Mouse (Mus musculus) left cerebral cortex, postnatal 25 days (tissue): ENCODE measurements around the gene Cck. TPM values are rescaled to one million over a fixed set of nuclear protein-coding genes. Genes with fewer than 3 reads are reported as not detected.

ENCODE experiments used
- DNase-seq, 2 experiments: peaks; one replicate each; pipeline ENCODE4 v3.0.0; 2022; ENCODE audit warnings: low spot score in 2 of 2, mixed read lengths in 1 of 2
- intact Hi-C: fragments of 180-260 bp; cut with DNase I; formaldehyde crosslinking; loops from one replicate; pipeline ENCODE4 v1.15.1; 2025
- total RNA-seq, 2 experiments: library from RNA; stranded (reverse); gene quantifications; 2 replicates each; pipeline ENCODE4 v1.2.3; 2021

Cck gene
- total RNA-seq, 2 experiments from 2014 or later, result 670 to 812 TPM

DNA sequence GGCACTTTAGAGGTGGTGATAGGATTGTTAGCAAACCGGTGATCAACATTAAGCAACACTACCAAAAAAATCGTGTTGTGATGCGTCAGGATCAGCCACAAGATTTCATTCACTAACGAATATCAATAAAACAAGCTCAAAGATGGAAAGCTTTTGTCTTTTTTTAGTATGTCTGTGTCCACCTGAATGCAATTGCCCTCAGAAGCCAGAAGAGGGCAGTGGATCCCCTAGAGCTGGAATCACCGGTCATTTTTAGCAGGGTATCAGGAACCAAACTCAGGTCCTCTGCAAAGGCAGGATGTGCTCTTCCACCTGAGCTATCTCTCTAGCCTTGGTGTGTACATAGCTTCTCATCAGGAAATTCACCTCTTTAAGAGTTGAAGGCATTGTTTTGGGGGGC lies 20.7 kb downstream of the Cck start:
- DNase-seq, result no peak
- intact Hi-C loops, result loop anchor here (5.0 kb wide), 2 partner anchors 203 to 227 kb away; no protein-coding TSS in a partner anchor

DNA sequence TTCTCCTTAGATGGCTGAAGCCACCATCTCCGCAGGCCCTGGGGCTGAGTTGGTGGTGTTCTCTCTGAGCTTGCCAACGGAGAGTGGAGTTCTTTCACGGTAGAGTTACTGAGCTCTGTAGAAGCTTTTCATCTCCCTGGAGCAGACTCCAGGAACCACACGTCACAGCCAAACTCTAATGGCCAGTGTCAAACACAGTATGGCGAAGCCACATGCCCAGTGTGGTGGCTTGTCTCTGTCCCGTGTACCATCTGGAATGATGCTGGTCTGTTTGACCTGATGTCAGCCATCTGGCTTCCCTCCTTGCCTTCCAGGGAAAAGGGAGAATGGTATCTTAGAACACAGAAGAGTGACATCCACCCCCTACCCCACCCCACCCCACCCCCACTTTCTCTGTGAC lies 25.8 kb downstream of the Cck start:
- intact Hi-C loops, result no loop called here
- no peak for DNase-seq

DNA sequence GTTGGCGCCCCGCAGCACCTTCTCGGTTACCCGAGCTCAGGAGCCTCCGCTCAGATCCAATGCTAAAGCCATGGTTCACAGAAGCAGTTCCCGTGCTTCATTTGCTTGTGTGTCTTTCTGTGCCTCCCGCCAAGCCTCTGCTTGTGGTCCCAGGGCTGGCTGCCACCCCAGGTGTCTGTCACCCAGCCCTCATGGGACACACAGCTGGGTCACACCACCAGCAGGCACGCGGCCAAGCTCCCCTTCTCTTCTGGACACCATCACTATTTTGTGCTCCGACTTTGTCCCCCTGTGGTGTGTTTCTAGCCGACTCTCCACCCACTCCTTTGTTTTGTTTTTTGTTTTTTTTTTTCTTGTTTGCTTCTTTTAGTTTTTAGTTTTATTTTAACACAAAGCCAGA lies 28.0 kb downstream of the Cck start:
- intact Hi-C loops, result no loop called here
- DNase-seq, result no peak

DNA sequence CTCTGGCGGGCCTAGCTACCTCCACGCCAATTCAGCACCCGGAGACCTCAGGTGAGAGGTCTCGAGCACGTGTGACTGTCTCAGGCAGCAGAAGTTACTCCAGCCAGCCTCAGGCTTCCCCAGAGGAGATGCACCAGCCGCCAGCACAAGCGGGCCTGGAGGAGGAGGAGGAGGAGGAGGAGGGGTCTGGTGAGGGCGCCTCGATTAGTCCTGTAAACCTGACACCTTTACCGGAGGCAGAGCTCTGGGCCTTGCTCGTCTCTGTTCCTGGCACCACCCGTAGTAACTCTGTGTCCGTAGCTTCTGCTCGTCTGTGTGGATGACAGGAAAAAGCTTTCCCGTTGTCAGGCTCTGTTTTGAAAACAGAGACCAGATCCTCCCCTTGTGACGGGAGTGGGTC lies 35.0 kb downstream of the Cck start:
- intact Hi-C loops, result no loop called here
- DNase-seq, result no peak

DNA sequence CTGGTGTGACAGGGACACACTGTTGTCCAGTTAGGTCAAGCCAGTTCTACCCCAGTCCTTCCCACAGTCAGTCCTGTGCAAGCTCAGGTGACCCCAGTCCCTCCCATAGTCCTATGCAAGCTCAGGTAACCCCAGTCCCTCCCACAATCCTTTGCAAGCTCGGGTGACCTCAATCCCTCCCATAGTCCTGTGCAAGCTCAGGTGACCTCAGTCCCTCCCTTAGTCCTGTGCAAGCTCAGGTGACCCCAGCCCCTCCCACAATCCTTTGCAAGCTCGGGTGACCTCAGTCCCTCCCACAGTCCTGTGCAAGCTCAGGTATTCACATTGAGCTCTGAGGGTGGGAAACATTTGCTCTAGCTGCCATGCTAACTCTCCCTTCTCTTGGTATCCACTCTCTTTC lies 35.5 kb downstream of the Cck start:
- intact Hi-C loops, result no loop called here

DNA sequence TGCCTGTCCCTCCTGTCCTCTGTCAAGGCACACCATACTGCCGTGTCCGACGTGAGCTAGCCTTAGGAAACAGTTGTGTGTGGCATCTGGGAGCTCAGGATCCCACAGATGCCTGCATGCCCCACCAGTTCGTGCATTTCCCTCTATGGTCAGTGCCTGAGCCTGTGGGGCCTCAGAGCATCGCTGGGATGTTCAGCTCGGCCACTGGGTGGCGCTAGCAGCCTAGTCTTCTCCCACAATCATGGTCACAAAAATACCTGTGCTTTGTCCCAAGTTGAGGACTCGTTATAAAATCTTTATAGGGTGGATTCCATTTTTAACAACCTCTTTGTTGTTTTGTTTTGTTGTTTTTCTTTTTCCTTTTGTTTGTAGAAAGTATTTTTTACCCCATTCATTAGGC lies 37.0 kb downstream of the Cck start:
- intact Hi-C loops, result no loop called here
- peak in 1 of 2 experiments; percentile 35 for DNase-seq

More for the DNA sequence above, 35.5 kb downstream of the Cck start:
- no peak for DNase-seq

DNA sequence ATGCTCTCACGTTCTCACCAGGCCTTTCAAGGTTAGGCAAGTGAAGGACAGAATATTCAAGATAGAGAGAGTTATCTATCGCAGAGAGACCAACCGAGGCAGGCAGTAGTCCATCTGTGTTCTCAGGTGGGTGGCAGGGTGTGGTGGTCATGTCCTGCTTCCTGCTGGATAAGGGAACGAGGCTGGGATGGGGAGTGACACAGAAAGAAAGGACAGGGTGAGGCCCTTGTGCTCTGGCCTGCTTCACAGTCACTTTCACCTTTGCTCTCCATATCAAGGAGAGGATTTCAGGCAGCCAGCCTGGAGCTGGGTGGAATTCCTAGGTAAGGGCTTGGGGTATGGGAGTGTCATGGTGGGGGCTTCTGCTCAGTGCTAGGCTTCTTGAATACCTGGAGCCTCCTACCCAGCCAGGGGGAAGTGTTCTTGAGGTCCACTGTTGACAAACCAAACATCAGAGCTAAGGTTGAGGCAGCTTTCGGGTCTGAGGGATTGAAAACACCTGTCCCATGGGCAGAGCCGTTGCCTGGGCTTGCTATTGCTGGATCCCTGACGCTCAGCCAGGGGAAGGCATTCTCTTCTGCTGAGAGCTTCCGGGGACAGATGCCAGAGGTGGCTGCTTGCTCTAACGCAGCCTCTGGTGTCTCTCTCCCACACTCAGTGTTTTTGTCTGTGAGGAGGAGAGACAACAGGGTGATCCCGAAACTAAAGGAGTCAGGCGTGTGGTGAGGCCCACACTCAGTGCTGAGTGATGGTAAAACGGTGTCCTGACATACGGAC lies 38.6 kb downstream of the Cck start:
- intact Hi-C loops, result no loop called here
- DNase-seq, result no peak

DNA sequence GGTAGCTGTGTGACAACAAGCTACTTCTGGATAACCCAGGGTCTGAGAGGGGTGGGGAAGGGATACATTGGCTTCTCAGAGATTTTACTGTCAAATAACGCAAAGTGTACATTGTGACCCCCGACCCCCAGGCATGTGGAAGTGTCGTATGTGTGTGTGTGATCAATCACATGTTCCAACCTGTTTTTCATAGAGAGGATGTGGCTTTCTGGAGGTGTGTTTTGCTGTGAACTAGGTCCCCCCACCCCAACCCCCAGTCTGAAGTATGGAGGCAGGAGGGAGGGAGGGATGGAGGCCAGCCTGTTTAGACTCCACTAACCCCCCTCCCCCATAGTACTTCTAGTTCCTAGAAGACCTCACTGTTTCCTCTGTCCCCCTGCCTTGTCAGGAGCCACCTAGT lies 40.6 kb downstream of the Cck start:
- intact Hi-C loops, result loop anchor here (5.0 kb wide), 1 partner anchor 68 kb away; no protein-coding TSS in a partner anchor
- no peak for DNase-seq

DNA sequence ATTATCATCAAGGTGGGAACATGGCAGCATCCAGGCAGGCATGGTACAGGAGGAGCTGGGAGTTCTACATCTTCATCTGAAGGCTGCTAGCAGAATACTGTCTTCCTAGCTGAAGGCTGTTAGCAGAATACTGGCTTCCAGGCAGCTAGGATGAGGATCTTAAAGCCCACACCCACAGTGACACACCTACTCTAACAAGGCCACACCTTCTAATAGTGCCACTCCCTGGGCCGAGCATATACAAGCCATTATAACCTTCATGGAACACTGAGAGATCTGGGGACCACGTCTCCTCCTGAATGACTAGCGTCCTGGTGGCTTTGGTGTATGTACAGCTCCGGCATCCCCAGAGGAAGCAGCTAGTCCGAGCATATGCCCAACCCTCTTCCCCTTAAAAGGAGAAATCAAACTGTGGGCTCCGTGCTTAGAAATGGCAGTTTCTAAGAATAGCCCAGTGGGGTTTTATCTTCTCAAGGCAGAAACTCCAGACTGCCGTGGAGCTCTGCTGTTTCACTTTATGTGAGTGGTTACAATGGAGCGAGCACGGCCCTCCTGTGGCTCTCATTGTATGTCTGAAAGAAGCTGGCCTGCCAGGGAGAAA lies 43.1 kb downstream of the Cck start:
- peak; percentile 50 to 80 for DNase-seq

DNA sequence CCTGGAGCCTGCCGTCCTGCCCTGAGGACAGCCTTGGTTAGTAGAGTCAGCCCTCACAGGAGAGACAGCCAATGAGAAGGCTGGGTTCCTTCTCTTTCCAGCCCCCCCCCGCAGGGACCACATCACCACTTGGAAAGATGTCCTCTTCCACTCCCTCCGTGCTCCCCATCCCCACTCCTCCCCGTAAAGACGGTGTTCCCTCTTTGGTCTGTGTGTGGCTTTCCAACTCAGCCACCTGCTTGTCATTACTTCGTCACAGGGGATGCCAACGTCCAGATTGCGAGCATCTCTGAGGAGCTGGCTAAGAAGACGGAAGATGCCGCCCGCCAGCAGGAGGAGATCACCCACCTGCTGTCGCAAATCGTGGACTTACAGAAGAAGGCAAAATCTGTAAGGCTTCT lies 49.1 kb downstream of the Cck start:
- peak; percentile 49 to 83 for DNase-seq
- intact Hi-C loops, result no loop called here

More for the DNA sequence above, 43.1 kb downstream of the Cck start:
- intact Hi-C loops, result loop anchor here (5.0 kb wide), 1 partner anchor 65 kb away; no protein-coding TSS in a partner anchor

DNA sequence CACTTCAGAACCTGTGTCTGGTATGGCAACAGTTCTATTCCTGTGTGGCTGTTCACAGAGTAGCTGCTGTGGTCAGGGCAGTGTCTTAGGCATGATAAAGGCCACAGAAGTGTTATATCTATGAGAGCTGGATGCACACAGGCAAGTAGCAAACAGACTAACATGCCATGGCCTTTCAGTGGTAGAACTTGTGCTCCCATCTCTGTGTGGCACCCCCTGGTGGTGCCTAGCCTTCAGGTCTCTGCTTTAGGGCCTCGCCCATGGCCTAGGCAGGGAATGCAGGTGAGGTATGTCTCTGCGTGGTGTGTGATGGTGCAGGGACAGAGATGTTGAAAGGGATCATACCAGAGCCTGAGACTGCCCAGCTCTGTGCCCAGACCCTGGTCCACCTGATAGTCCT lies 50.1 kb downstream of the Cck start:
- intact Hi-C loops, result no loop called here
- DNase-seq, result peak in 1 of 2 experiments; percentile 46

DNA sequence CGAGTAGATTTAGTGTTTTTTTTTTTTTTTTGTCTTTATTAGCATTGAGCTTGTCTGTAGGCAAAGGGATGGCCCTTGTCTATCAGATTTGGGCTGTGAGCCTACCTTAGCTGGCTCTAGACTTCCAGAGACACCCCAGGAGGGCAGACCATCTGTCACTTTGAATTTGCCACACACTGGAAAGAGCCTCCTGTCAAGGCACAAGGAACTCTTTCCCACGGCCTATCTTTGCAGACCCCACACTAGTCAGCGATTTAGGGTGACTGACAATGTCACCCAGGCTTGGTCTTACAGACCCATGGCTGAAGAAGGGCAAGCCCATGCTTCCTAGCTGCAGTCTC lies 51.2 kb downstream of the Cck start:
- no peak for DNase-seq
- intact Hi-C loops, result no loop called here

DNA sequence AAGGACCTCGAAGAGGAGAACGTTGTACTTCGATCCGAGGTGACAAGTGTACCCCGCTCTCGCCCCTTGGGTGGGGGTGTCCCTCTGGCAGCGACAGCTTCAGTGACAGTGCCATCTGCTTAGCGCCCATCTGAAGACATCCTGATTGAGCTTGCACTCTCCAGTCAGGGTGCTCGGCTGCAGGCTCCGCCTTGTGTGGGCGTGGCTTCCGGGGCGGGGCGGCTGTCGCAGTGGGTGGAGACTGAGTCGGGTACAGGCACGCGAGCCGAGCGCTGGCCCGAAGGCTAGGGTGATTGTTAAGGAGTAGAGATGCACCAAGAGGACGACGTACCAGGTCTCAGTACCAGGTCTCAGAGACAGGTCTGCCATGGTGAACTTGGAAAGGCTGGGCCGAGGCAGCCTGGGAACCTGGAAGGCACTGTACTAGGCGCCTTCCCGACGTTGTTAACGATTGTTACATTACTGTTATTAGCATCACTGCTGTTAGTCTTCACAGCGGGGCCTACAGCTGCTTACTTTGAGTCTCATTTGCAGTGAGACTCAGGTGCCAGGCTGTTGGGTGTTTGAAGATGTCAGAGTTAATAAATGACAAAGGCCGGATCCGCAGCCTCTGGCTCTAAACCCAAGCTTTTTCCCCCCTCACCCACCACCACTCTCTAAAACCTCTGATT lies 51.7 kb downstream of the Cck start:
- DNase-seq, result no peak
- intact Hi-C loops, result no loop called here

DNA sequence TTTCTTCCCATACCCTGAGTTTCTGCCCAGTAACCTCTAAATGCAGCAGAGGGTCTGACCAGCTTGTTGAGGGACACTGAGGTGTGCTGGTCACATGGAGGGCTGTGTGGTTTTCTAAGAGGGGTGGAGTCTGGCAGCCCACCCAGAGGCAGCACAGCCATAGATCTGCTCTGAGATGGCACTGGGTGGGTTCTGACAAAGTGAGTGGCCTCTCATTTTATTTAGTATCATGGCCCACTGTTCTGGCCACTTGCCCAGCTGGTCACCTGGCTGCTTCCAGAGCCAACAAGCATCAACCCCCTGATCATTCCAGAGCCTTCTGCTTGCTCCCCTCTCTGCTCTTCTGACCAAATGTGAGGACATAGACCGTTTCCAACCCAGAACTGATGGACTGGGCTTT lies 53.3 kb downstream of the Cck start:
- intact Hi-C loops, result no loop called here
- no peak for DNase-seq

Other genes with a start within 250 kb of the Cck start
- 1 to 10 TPM; 7.4 to 9.1 TPM for gene Ulk4, start 218.5 kb downstream of the Cck start, total RNA-seq
- 100 to 1,000 TPM; 240 to 249 TPM for gene Trak1, start 198.2 kb downstream of the Cck start, total RNA-seq
- gene Lyzl4, start 146.4 kb upstream of the Cck start, total RNA-seq, result 1 to 10 TPM; 1.5 to 1.8 TPM
- 10 to 100 TPM; 22.2 to 26.2 TPM for gene Vipr1, start 147.0 kb upstream of the Cck start, total RNA-seq
- 10 to 100 TPM; 26.8 to 28.8 TPM for gene Sec22c, start 209.8 kb upstream of the Cck start, total RNA-seq
- gene Ss18l2, start 214.6 kb upstream of the Cck start, total RNA-seq, result 10 to 100 TPM; 79.0 to 92.0 TPM
- 100 to 1,000 TPM in 1 of 2 experiments, 10 to 100 TPM in 1; 95.5 to 124 TPM for gene Nktr, start 223.5 kb upstream of the Cck start, total RNA-seq